Mouse (Mus musculus): Measurements from ENCODE around the gene Herpud1. TPM values are rescaled to one million over a fixed set of nuclear protein-coding genes. Genes with fewer than 3 reads are reported as not detected.
A peak's percentile ranks its signal among the peaks of the same experiment; 100 is the strongest.

Herpud1 gene
- total and polyA plus RNA-seq, 3 experiments, result 216 to 349 (median 272) TPM

DNA sequence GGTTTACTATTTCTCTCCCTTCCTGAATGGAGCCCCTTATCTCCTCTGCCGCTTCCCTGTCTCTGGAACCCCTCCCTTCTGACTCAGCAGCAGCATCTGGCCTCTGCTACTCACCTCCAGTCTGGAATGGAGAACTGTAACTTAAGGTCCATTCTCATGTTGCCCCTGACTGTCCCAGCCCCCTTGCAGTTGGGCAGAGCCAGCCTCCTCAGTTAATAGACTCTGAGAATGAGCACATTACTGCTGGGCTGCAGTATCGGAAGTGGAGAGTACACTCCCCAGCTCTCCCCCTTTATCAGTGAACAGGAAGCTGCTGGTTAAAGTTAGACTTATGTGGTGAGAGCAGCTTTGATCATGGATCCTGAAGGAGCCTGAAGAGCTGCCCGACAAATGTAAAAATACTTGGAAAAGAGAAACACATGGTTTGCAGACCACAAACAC, 10.7 kb upstream of the Herpud1 start:
- Histone ChIP-seq H3K36me3 (ENCODE audit: control insufficient read depth, insufficient read depth, low read length) (no peaks in the 10 kb centered on the region), H3K4me3 (no peak overlapping the region), H3K4me1 (ENCODE audit: control insufficient read depth, insufficient read depth, low read length) (peaks cover 14% of the 10 kb centered on the region), H3K9ac (ENCODE audit: low read depth, low read length) (no peak overlapping the region), H3K79me2 (replicated peaks; ENCODE audit: control insufficient read depth, insufficient read depth, low read length) (no peaks in the 10 kb centered on the region), H3K27me3 (ENCODE audit: control insufficient read depth, insufficient read depth, low read length) (no peaks in the 10 kb centered on the region), H3K27ac (no peak overlapping the region)
- TF ChIP-seq POLR2A (IDR thresholded peaks at IDR 0.05; ENCODE audit: insufficient read depth, low read depth, low read length) (no peak), EP300 (IDR thresholded peaks at IDR 0.05; ENCODE audit: insufficient read depth, low read depth, low read length) (no peak), CTCF (IDR thresholded peaks at IDR 0.05) (no peak)
- 23% methylated on average over 3 of the region's 3 CpGs for WGBS
- no peak for DNase-seq
- intact Hi-C loops (cut with DNase I), result no loop called here

DNA sequence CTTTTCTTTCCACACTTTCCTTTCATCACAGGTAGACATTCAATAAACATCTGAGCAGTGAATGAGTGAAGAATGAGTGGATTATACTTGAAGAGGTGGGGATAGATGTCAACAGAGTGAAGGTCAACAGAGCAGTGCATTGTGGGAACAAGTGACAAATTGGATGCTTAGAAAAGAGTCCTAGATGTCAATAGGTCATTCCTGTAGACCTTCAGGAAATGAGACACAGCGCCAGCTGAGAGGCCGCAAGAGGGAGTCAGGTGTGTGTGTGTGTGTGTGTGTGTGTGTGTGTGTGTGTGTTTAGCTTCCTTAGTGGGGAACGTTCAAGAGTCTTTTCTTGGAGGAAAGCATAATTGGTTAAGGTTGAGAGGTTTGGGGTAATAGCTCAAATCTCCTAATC, 10.1 kb upstream of the Herpud1 start:
- Histone ChIP-seq H3K27ac (peak overlapping the region; percentile 90), H3K9ac (ENCODE audit: low read depth, low read length) (no peak overlapping the region), H3K36me3 (ENCODE audit: control insufficient read depth, insufficient read depth, low read length) (no peaks in the 10 kb centered on the region), H3K4me3 (no peak overlapping the region), H3K79me2 (replicated peaks; ENCODE audit: control insufficient read depth, insufficient read depth, low read length) (no peaks in the 10 kb centered on the region), H3K27me3 (ENCODE audit: control insufficient read depth, insufficient read depth, low read length) (no peaks in the 10 kb centered on the region), H3K4me1 (ENCODE audit: control insufficient read depth, insufficient read depth, low read length) (peaks cover 14% of the 10 kb centered on the region)
- intact Hi-C loops (cut with DNase I), result loop anchor here (2.0 kb wide), 1 partner anchor 13 kb away; no protein-coding TSS in a partner anchor
- DNase-seq, result no peak
- TF ChIP-seq CTCF (IDR thresholded peaks at IDR 0.05) (no peak), EP300 (IDR thresholded peaks at IDR 0.05; ENCODE audit: insufficient read depth, low read depth, low read length) (no peak), POLR2A (IDR thresholded peaks at IDR 0.05; ENCODE audit: insufficient read depth, low read depth, low read length) (no peak)
- WGBS, result 76% methylated on average over 3 of the region's 3 CpGs

DNA sequence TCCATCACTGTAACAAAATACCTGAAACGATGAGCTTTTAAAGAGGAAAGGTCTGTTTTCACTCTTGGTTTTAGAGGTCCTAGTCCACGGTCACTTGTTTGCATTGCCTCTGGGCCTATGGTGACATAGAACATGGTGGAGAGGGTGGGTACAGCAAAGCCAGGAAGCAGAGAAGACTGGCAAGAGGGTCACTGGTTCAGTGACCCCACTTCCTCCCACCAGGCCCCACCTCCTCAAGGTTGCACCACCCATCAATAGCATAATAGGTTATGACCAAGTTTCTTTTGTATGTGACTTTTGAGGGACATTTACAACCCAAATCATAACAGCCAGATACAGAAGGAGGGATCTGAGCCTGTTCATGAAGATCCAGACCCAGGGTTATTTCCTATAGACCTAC, 9.7 kb upstream of the Herpud1 start:
- 96% methylated on average over 2 of the region's 2 CpGs for WGBS
- no peaks in the 10 kb centered on the region for H3K36me3 ChIP-seq (ENCODE audit: control insufficient read depth, insufficient read depth, low read length)
- no peaks in the 10 kb centered on the region for H3K79me2 ChIP-seq (replicated peaks; ENCODE audit: control insufficient read depth, insufficient read depth, low read length)
- no peak for DNase-seq
- intact Hi-C loops (cut with DNase I), result loop anchor here (2.0 kb wide), 1 partner anchor 14 kb away; no protein-coding TSS in a partner anchor
- no peak overlapping the region for H3K9ac ChIP-seq (ENCODE audit: low read depth, low read length)
- H3K4me3 ChIP-seq, result no peak overlapping the region
- H3K4me1 ChIP-seq (ENCODE audit: control insufficient read depth, insufficient read depth, low read length), result peaks cover 14% of the 10 kb centered on the region
- TF ChIP-seq EP300 (IDR thresholded peaks at IDR 0.05; ENCODE audit: insufficient read depth, low read depth, low read length), result no peak
- no peak for TF ChIP-seq CTCF (IDR thresholded peaks at IDR 0.05)
- TF ChIP-seq POLR2A (IDR thresholded peaks at IDR 0.05; ENCODE audit: insufficient read depth, low read depth, low read length), result no peak
- peak overlapping the region; percentile 90 for H3K27ac ChIP-seq
- no peaks in the 10 kb centered on the region for H3K27me3 ChIP-seq (ENCODE audit: control insufficient read depth, insufficient read depth, low read length)

DNA sequence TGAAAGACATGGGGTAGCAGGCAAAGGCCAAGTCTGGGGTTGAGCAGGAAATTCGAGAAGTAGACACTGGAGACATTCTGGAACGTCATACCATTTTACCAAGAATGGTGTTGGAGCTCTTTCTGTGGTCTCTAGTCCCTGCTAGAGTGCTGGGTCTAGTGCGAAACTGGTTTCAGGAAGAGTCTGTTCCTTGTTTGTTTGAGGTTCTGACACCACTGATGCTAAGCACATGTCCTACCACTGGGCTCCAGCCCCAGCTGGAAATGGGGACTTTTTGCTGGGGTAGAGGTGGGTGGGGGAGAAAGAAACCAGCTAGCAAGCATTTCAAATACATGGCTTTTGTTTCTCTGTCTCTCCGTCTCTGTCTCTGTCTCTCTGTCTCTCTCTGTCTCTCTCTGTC, 9.2 kb upstream of the Herpud1 start:
- Histone ChIP-seq H3K27ac (peak overlapping the region; percentile 90), H3K36me3 (ENCODE audit: control insufficient read depth, insufficient read depth, low read length) (no peaks in the 10 kb centered on the region), H3K27me3 (ENCODE audit: control insufficient read depth, insufficient read depth, low read length) (no peaks in the 10 kb centered on the region), H3K4me1 (ENCODE audit: control insufficient read depth, insufficient read depth, low read length) (peaks cover 14% of the 10 kb centered on the region), H3K79me2 (replicated peaks; ENCODE audit: control insufficient read depth, insufficient read depth, low read length) (no peaks in the 10 kb centered on the region), H3K9ac (ENCODE audit: low read depth, low read length) (no peak overlapping the region), H3K4me3 (no peak overlapping the region)
- intact Hi-C loops (cut with DNase I), result loop anchor here (2.0 kb wide), 1 partner anchor 14 kb away; no protein-coding TSS in a partner anchor
- 73% methylated on average over 4 of the region's 4 CpGs for WGBS
- peak in 1 of 2 experiments; percentile 46 for DNase-seq
- TF ChIP-seq POLR2A (IDR thresholded peaks at IDR 0.05; ENCODE audit: insufficient read depth, low read depth, low read length) (no peak), CTCF (IDR thresholded peaks at IDR 0.05) (no peak), EP300 (IDR thresholded peaks at IDR 0.05; ENCODE audit: insufficient read depth, low read depth, low read length) (no peak)

DNA sequence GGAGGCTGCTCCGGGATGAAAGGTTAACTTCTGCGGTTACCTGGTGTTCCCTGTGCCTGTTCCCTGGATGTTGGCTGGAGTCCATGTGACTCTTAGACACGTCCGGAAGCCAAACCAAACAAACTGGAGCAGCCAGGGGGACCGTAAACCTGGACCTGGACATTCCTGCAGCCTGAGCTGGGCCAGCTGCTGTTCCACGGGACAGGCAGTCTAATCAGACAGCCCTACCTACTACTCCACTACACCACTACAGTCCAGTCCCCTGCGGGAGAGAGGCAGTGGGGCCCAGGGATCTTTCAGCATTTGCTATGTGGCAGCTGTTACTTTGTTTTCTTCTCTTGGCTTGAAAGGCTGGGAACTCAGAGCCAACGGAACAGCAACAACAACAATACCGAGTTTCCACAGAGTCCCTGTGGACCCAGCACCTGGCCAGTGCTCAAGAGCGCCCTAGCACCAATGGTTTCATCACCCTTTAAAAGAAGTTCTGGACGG, 8.5 kb upstream of the Herpud1 start:
- no peak for TF ChIP-seq CTCF (IDR thresholded peaks at IDR 0.05)
- TF ChIP-seq POLR2A (IDR thresholded peaks at IDR 0.05; ENCODE audit: insufficient read depth, low read depth, low read length), result peak; percentile 45
- H3K79me2 ChIP-seq (replicated peaks; ENCODE audit: control insufficient read depth, insufficient read depth, low read length), result no peaks in the 10 kb centered on the region
- WGBS, result 17% methylated on average over 11 of the region's 11 CpGs
- no peaks in the 10 kb centered on the region for H3K36me3 ChIP-seq (ENCODE audit: control insufficient read depth, insufficient read depth, low read length)
- H3K27ac ChIP-seq, result peak overlapping the region; percentile 90
- no peak overlapping the region for H3K4me3 ChIP-seq
- peak overlapping the region; percentile 10; the same call in 1 of the 2 replicates for H3K9ac ChIP-seq (ENCODE audit: low read depth, low read length)
- peak; percentile 80 to 84 for DNase-seq
- H3K4me1 ChIP-seq (ENCODE audit: control insufficient read depth, insufficient read depth, low read length), result peaks cover 12% of the 10 kb centered on the region
- intact Hi-C loops (cut with DNase I), result loop anchor here (2.0 kb wide), 1 partner anchor 15 kb away; no protein-coding TSS in a partner anchor
- no peaks in the 10 kb centered on the region for H3K27me3 ChIP-seq (ENCODE audit: control insufficient read depth, insufficient read depth, low read length)

DNA sequence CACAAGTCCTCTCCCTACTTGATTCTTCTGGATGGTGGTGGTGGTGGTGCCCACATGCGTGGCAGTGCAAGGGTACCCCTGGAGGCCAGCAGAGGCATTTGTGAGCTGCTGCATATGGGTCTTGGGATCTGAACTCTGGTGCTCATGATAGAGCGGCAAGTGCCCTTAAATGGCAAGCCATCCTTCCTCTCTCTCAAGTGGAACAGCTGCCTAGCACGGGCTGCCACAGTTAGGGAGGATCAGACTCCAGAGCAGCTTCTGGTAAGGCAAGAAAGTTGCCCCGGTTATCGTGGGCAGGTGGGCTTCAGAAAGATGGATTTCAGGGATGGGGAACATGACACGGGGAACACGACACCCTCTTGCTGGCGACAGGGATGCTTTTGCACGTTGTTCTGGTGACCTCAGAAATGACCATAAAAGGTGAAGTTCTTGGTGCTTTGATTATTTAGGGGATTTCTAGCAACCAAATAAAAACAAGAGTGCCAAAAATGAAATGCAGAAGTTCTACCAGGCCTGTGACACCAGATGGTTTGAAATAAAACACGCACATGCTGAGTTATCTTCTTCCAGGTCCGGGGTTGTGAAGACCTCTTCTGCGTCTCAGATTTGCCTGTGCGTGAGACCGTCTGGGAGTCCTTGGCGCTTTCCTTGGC, 7.3 kb upstream of the Herpud1 start:
- no peaks in the 10 kb centered on the region for H3K27me3 ChIP-seq (ENCODE audit: control insufficient read depth, insufficient read depth, low read length)
- no peak overlapping the region for H3K9ac ChIP-seq (ENCODE audit: low read depth, low read length)
- TF ChIP-seq CTCF (IDR thresholded peaks at IDR 0.05) (peak; percentile 30), EP300 (IDR thresholded peaks at IDR 0.05; ENCODE audit: insufficient read depth, low read depth, low read length) (no peak), POLR2A (IDR thresholded peaks at IDR 0.05; ENCODE audit: insufficient read depth, low read depth, low read length) (no peak)
- DNase-seq, result peak in 1 of 2 experiments; percentile 37
- H3K36me3 ChIP-seq (ENCODE audit: control insufficient read depth, insufficient read depth, low read length), result no peaks in the 10 kb centered on the region
- no peak overlapping the region for H3K27ac ChIP-seq
- 85% methylated on average over 15 of the region's 15 CpGs for WGBS
- H3K4me3 ChIP-seq, result no peak overlapping the region
- intact Hi-C loops (cut with DNase I), result no loop called here
- H3K79me2 ChIP-seq (replicated peaks; ENCODE audit: control insufficient read depth, insufficient read depth, low read length), result no peaks in the 10 kb centered on the region
- peaks cover 12% of the 10 kb centered on the region for H3K4me1 ChIP-seq (ENCODE audit: control insufficient read depth, insufficient read depth, low read length)
